Mouse (Mus musculus): ENCODE results near the gene Ttll13. TPM values are rescaled to one million over a fixed set of nuclear protein-coding genes. Genes with fewer than 3 reads are reported as not detected.

Ttll13 gene
- polyA plus RNA-seq, 1 experiment from 2014 or later = 0.94 TPM

- WGBS = 91% methylated on average over 9 of the region's 9 CpGs
- Histone ChIP-seq H3K36me3 (peaks cover 87% of the 10 kb centered on the region), H3K4me1 (peaks cover 8% of the 10 kb centered on the region)
These were observed 27.5 kb upstream of the Ttll13 start for GRCm38 (mm10) chr7:80218666-80219065.

DNA sequence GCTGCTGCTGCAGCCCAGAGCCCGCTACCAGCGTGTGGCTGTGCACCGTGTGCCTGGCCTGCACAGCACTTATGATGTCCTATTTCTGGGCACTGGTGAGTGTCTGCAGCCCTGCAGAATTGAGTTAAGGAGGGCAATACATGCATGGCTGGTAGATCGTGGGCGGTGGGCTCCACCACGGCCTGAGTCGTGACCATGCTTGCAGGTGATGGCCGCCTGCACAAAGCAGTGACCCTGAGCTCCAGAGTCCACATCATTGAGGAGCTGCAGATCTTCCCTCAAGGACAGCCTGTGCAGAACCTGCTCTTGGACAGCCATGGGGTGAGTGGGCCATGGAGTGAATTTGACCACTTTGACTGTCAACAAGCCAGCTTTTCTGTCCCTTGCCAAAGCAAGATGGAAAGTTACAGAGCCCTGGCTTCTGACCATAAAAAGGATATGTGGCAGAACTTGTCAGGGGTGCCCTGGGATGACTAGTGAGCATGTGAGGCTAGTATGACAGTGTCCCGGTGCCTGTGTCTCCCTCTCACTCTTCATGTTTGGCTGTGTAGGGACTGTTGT is 25.9 kb upstream of the Ttll13 start:
- no peak overlapping the region for H3K27ac ChIP-seq (replicated peaks)
- H3K4me3 ChIP-seq = no peak overlapping the region
- 94% methylated on average over 9 of the region's 9 CpGs for WGBS
- peaks cover 3% of the 10 kb centered on the region for H3K4me1 ChIP-seq
- H3K27me3 ChIP-seq (ENCODE audit: low read depth, poor library complexity, severe bottlenecking) = no peaks in the 10 kb centered on the region
- no peaks in the 10 kb centered on the region for H3K9me3 ChIP-seq (replicated peaks)
- no peak for DNase-seq (ENCODE audit: low spot score)
- H3K36me3 ChIP-seq = peaks cover 97% of the 10 kb centered on the region

More at GRCm38 (mm10) chr7:80218666-80219065, 27.5 kb upstream of the Ttll13 start:
- no peak for DNase-seq (ENCODE audit: low spot score)
- H3K27ac ChIP-seq (replicated peaks) = no peak overlapping the region
- H3K9me3 ChIP-seq (replicated peaks) = no peaks in the 10 kb centered on the region
- H3K27me3 ChIP-seq (ENCODE audit: low read depth, poor library complexity, severe bottlenecking) = no peaks in the 10 kb centered on the region
- no peak overlapping the region for H3K4me3 ChIP-seq

- Histone ChIP-seq H3K4me3 (no peak overlapping the region), H3K27me3 (ENCODE audit: low read depth, poor library complexity, severe bottlenecking) (no peaks in the 10 kb centered on the region), H3K36me3 (peaks cover 97% of the 10 kb centered on the region), H3K4me1 (no peaks in the 10 kb centered on the region; the same call in 1 of the 2 replicates), H3K27ac (replicated peaks) (no peak overlapping the region), H3K9me3 (replicated peaks) (no peaks in the 10 kb centered on the region)
- 84% methylated on average over 4 of the region's 4 CpGs for WGBS
- DNase-seq (ENCODE audit: low spot score) = no peak
These were observed 24.9 kb upstream of the Ttll13 start for GRCm38 (mm10) chr7:80221179-80221750.

- H3K27me3 ChIP-seq (ENCODE audit: low read depth, poor library complexity, severe bottlenecking) = peaks cover 19% of the 10 kb centered on the region; the same call in 1 of the 2 replicates
- H3K9me3 ChIP-seq (replicated peaks) = no peaks in the 10 kb centered on the region
- H3K4me3 ChIP-seq = no peak overlapping the region
- DNase-seq (ENCODE audit: low spot score) = no peak
- no peak overlapping the region for H3K27ac ChIP-seq (replicated peaks)
- WGBS = 94% methylated on average over 4 of the region's 4 CpGs
- H3K36me3 ChIP-seq = peaks cover 60% of the 10 kb centered on the region
- H3K4me1 ChIP-seq = peaks cover 21% of the 10 kb centered on the region
These were observed 19.1 kb upstream of the Ttll13 start for GRCm38 (mm10) chr7:80227065-80227464.

DNA sequence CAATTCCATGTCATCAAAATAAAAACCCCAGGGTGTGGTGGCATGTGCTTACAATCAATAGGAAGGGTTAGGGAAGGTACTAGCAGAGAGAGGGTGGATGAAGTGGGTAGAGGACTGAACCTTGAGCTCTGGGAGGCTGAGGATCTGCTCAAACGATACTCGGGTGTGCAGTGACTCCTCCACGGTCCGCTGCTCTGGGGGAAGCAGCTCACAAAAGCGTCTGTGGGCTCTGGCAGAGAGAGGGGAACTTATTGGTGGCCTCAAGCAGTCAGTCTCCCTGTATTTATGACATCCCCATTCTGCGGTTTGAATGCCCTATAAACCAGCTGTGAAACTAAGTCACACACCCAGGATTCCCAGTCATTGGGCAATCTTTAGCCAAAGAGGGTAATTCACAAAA is 16.0 kb upstream of the Ttll13 start:
- no peak for DNase-seq (ENCODE audit: low spot score)
- no peak overlapping the region for H3K4me3 ChIP-seq
- H3K27ac ChIP-seq (replicated peaks) = no peak overlapping the region
- no peaks in the 10 kb centered on the region for H3K9me3 ChIP-seq (replicated peaks)
- peaks cover 31% of the 10 kb centered on the region for H3K36me3 ChIP-seq
- WGBS = 64% methylated on average over 6 of the region's 6 CpGs
- H3K4me1 ChIP-seq = peaks cover 42% of the 10 kb centered on the region
- H3K27me3 ChIP-seq (ENCODE audit: low read depth, poor library complexity, severe bottlenecking) = peaks cover 19% of the 10 kb centered on the region; the same call in 1 of the 2 replicates

GRCm38 (mm10) chr7:80231971-80232488 is 14.1 kb upstream of the Ttll13 start:
- Histone ChIP-seq H3K9me3 (replicated peaks) (no peaks in the 10 kb centered on the region), H3K4me3 (peak overlapping the region; percentile 81), H3K36me3 (peaks cover 18% of the 10 kb centered on the region), H3K4me1 (peaks cover 42% of the 10 kb centered on the region), H3K27ac (replicated peaks) (peak overlapping the region; percentile 79), H3K27me3 (ENCODE audit: low read depth, poor library complexity, severe bottlenecking) (peaks cover 19% of the 10 kb centered on the region; the same call in 1 of the 2 replicates)
- WGBS = 2% methylated on average over 29 of the region's 29 CpGs
- peak; percentile 17 for DNase-seq (ENCODE audit: low spot score)

DNA sequence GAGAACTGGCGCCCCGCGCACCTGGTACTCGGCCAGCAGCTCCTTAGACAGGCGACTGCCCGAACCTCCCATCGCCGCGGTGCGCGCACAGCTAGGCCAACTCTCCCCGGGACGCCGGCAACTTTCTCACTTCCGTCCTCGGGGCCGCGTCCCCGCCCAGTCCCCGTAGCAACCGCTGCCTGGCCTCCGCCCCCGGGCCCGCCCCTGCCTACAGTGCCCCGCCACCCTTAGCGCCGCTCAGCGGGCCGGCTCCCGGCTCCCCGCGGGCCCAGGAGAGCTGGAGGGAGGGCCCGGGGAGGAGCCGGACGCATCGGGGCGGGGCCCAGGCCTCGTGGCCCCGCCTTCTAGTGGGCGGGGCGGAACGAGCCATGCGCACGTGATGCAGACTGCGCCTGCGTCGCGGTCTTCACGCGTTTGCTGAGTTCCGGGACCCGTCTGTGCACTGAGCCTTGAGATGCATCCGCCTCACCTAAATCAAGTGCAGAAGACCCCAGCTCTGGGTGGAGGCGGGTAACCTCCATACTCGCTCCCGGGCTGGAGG is 13.6 kb upstream of the Ttll13 start, which contains the start of the genes Cib1 and Gdpgp1:
Gene Cib1 (minus strand): TSS at position 325 of the 541 bp plus-strand sequence.
Gene Gdpgp1 (plus strand): TSS at position 377 of the 541 bp plus-strand sequence.
- Histone ChIP-seq H3K4me1 (peaks cover 42% of the 10 kb centered on the region), H3K27ac (replicated peaks) (peak within 1 kb of the TSS; percentile 79)

DNA sequence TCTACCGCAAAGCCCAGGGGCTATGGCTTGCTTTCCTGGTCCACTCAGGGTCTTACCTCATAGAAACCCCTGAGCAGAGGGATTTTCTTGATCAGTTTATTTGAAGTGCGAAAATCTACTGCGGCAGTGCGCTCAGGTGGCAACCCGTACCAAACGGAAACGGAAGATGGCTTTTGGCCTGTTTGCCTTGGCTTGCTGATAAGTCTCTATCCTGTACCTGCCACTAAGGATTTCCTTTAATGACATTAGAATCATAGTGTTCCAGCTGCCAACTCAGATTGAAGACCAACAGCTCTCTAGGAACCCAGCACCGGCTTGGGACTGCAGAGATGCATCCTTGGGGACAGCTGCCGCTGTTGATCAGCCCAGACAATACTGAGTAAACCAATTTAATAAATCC is 12.4 kb upstream of the Ttll13 start:
- peaks cover 16% of the 10 kb centered on the region for H3K36me3 ChIP-seq
- WGBS = 78% methylated on average over 9 of the region's 9 CpGs
- H3K4me3 ChIP-seq = peak overlapping the region; percentile 81
- peaks cover 42% of the 10 kb centered on the region for H3K4me1 ChIP-seq
- H3K27me3 ChIP-seq (ENCODE audit: low read depth, poor library complexity, severe bottlenecking) = peaks cover 19% of the 10 kb centered on the region; the same call in 1 of the 2 replicates
- no peak overlapping the region for H3K27ac ChIP-seq (replicated peaks)
- H3K9me3 ChIP-seq (replicated peaks) = no peaks in the 10 kb centered on the region
- DNase-seq (ENCODE audit: low spot score) = no peak

More for the DNA sequence above, 13.6 kb upstream of the Ttll13 start, which contains the start of the genes Cib1 and Gdpgp1:
- Histone ChIP-seq H3K9me3 (replicated peaks) (no peaks in the 10 kb centered on the region), H3K4me3 (peak within 1 kb of the TSS; percentile 81), H3K27me3 (ENCODE audit: low read depth, poor library complexity, severe bottlenecking) (peaks cover 19% of the 10 kb centered on the region; the same call in 1 of the 2 replicates), H3K36me3 (peaks cover 13% of the 10 kb centered on the region)
- peak; percentile 97 for DNase-seq (ENCODE audit: low spot score)
- under 1% methylated on average over 56 of the region's 56 CpGs for WGBS

DNA sequence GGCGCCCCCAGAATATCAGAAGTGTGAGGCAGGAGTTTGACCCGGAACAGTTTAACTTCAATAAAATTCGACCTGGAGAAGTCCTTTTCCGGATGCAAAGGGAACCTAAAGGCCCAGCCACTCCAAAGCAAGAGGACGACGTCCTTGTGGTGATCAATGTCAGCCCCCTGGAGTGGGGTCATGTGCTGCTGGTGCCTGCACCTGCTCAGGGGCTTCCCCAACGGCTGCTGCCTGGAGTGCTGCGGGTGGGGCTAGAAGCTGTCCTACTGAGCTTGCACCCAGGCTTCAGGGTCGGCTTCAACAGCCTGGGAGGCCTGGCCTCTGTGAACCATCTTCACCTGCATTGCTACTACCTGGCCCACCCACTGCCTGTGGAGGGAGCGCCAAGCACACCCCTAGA is 7.6 kb upstream of the Ttll13 start:
- H3K4me3 ChIP-seq = no peak overlapping the region
- H3K27ac ChIP-seq (replicated peaks) = no peak overlapping the region
- peaks cover 6% of the 10 kb centered on the region for H3K4me1 ChIP-seq
- peaks cover 42% of the 10 kb centered on the region for H3K36me3 ChIP-seq
- no peaks in the 10 kb centered on the region for H3K9me3 ChIP-seq (replicated peaks)
- H3K27me3 ChIP-seq (ENCODE audit: low read depth, poor library complexity, severe bottlenecking) = no peaks in the 10 kb centered on the region
- DNase-seq (ENCODE audit: low spot score) = no peak
- WGBS = 90% methylated on average over 10 of the region's 10 CpGs

DNA sequence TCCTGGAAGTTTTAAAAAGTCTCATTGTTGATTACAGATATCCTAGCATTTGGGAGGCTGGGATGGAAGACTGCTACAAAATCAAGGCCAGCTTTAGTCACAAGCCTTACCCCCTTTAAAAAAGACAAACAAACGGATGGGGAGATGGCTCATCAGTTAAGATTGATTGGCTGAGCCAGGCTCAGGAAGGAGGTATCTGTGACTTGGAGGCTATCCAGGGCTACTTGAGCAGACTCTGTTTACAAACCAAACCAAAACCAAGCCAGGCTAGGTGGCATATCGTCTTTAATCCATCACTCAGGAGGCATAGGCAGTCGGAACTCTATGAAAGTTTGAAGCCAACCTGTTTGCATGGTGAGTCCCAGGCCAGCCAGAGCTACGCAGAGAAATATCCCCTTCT is 4.5 kb upstream of the Ttll13 start:
- DNase-seq (ENCODE audit: low spot score) = no peak
- Histone ChIP-seq H3K36me3 (peaks cover 40% of the 10 kb centered on the region), H3K27ac (replicated peaks) (no peak overlapping the region), H3K9me3 (replicated peaks) (no peaks in the 10 kb centered on the region), H3K4me1 (0 out of 2 replicates have a peak, but pooled peaks cover 3% of the 10 kb centered on the region), H3K4me3 (no peak overlapping the region), H3K27me3 (ENCODE audit: low read depth, poor library complexity, severe bottlenecking) (no peaks in the 10 kb centered on the region)
- 90% methylated on average over 4 of the region's 4 CpGs for WGBS

- H3K27ac ChIP-seq (replicated peaks) = no peak overlapping the region
- H3K9me3 ChIP-seq (replicated peaks) = no peaks in the 10 kb centered on the region
- DNase-seq (ENCODE audit: low spot score) = no peak
- H3K36me3 ChIP-seq = peaks cover 17% of the 10 kb centered on the region
- H3K4me3 ChIP-seq = no peak overlapping the region
- H3K27me3 ChIP-seq (ENCODE audit: low read depth, poor library complexity, severe bottlenecking) = no peaks in the 10 kb centered on the region
- H3K4me1 ChIP-seq = 0 out of 2 replicates have a peak, but pooled peaks cover 3% of the 10 kb centered on the region
- 89% methylated on average over 4 of the region's 4 CpGs for WGBS
These were observed 1.3 kb upstream of the Ttll13 start for GRCm38 (mm10) chr7:80244851-80245250.

DNA sequence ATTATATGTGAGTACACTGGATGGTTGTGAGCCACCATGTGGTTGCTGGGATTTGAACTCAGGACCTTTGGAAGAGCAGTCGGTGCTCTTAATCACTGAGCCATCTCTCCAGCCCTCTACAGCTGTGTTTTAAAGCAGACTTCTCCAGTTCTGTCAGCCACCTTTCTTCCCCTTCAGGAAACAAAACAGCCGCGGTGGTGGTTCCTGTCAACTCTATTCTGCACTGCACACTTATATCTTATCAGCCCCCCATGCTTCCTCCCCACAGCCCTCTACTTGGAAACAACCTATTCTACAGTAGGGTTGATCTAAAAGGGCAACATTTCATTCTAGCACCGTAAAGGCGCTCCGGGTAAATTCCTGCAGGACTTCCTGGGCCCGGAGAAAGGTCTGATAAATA is 683 bp downstream of the Ttll13 start:
- H3K27ac ChIP-seq (replicated peaks) = peak overlapping the region; percentile 88
- H3K36me3 ChIP-seq = no peaks in the 10 kb centered on the region
- H3K27me3 ChIP-seq (ENCODE audit: low read depth, poor library complexity, severe bottlenecking) = no peaks in the 10 kb centered on the region
- 69% methylated on average over 7 of the region's 7 CpGs for WGBS
- no peak for DNase-seq (ENCODE audit: low spot score)
- H3K9me3 ChIP-seq (replicated peaks) = no peaks in the 10 kb centered on the region
- H3K4me3 ChIP-seq = peak overlapping the region; percentile 59
- 0 out of 2 replicates have a peak, but pooled peaks cover 3% of the 10 kb centered on the region for H3K4me1 ChIP-seq

DNA sequence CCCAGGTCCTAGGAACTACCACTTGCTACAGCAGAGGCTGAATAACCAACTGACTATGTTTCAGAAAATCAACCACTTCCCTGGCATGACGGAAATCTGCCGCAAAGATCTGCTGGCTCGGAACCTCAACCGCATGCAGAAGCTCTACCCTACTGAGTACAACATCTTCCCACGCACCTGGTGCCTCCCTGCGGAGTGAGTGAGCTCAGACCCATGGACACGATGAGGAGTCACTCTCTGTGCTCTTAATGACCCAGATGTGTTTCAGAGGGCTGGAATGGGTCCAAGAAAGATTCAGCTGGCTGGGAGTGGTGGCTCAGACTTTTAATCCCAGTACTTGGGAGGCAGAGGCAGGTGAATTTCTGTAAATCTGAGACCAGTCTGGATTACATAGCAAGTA is 6.3 kb downstream of the Ttll13 start:
- no peaks in the 10 kb centered on the region for H3K4me1 ChIP-seq
- H3K36me3 ChIP-seq = no peaks in the 10 kb centered on the region
- no peak overlapping the region for H3K27ac ChIP-seq (replicated peaks)
- peaks cover 7% of the 10 kb centered on the region; the same call in 1 of the 2 replicates for H3K27me3 ChIP-seq (ENCODE audit: low read depth, poor library complexity, severe bottlenecking)
- WGBS = 79% methylated on average over 7 of the region's 7 CpGs
- no peaks in the 10 kb centered on the region for H3K9me3 ChIP-seq (replicated peaks)
- no peak for DNase-seq (ENCODE audit: low spot score)
- H3K4me3 ChIP-seq = no peak overlapping the region
